Mouse (Mus musculus) cerebellum, postnatal 4 days (tissue): ENCODE data around the gene Tnik.
A peak's percentile ranks its signal among the peaks of the same experiment; 100 is the strongest.

Experiments used
- DNase-seq, 2 experiments: peaks; one replicate each; pipeline ENCODE4 v3.0.0; 2022; ENCODE audit warnings: low spot score in 2 of 2, mixed read lengths in 1 of 2

Gene Tnik

DNA sequence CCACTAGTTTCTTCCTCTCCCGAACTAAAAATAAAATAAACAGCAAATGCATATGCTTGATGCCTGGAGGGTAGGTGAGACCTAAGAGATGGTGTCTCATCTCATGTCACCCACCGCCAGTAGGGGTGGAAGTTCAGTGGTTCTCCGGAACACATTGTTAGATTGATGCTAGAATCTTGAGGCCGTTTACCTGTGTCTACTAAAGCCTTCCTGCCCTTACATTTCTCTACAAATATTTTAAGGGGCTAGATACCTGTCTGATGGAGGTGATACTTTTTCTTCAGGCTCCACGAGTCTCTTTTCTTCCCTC lies 1.8 kb downstream of the Tnik start:
- no peak for DNase-seq

DNA sequence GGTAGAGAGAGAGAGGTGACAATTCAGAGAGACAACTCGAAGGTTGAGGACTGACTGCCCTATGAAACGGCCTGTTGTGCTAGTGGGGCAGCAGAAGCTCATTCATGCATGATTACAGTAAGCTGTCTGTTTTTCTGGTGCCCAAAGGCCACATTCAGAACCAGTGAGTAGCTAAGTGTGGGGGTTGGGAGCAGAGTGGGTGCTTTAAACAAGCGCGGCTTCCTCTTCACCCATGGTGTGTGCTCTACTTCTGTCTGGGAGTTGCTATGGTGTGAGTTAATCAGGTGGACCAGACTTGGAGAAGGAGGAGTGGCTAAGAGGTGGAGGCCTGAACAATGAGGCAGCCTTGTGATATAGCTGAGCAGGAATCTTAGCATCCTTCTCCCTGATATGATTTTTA lies 2.2 kb downstream of the Tnik start:
- peak in 1 of 2 experiments; percentile 27 for DNase-seq

DNA sequence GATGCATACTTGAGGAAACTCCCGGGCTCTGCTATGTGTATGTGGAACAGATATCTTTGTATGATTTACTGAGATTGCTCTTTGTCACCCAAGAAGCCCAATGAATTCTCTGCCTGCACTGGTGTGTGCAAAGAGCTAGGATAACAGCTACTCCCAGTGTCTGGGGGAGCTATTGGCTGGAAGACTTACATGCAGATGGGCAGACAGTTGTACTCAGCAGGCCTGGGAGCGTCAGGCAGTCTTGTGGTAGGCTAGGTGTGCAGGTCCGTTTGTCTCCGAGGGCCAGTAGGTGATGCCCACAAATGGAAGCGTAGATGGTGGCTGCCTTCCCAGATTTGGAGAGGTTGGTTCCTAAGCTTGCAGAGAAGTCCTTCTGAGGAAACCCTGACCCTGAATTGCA lies 2.6 kb downstream of the Tnik start:
- peak in 1 of 2 experiments; percentile 32 for DNase-seq

DNA sequence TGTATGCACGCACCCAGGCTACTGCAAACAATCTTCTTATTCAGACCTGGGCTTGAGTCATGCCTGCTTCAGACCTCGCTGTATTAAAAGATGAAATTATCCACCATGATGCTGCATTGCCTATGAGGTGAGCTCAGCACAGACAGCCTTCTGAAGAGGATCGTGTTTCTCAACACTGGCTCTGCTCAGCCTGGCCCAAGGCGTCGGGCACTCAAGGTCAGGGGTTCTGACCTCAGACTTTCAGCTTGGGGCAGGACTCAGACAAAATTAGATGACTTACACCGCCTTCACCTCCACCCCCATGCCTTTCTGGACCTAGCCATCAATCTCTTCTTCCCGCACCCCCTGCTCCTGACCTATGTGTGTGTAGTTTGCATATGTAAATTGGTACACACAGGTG lies 4.2 kb downstream of the Tnik start:
- no peak for DNase-seq

DNA sequence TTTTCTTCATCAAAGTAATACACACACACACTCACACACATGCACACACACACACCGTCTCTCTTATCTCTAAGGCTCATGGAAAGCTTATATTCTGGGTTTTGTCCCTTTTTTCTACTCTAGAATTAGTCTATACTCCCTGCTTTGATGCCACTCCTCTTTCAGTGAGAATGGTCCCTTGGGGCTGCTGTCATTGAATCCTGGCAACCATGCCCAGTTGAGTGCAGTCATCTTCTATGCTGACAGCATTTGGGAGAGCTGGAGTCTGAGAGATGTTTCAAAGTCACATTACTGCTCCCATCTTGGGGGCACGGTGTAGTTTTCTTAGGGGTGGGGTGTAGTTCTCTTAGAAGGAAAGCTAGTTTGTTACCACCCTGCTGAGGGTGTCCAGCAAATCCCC lies 6.7 kb downstream of the Tnik start:
- no peak for DNase-seq

DNA sequence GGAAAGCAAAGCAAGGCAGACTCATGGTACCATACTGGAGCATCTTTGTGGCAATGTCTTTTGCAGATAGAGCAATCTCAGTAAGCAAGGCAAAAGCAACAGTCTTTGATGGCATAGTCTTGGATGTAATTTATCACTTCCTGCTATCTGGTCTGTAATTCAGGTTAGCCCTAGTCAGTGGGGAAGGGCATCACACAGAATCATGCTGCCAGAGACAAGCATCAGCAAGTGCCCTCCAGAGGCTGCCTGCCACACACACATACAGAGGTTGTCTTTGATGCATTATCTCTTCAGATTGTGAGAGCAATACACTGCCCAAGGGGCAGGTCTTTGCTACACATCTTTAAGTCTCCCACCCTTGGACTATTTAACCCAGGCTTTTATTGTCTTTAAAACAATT lies 8.9 kb downstream of the Tnik start:
- DNase-seq, result no peak

DNA sequence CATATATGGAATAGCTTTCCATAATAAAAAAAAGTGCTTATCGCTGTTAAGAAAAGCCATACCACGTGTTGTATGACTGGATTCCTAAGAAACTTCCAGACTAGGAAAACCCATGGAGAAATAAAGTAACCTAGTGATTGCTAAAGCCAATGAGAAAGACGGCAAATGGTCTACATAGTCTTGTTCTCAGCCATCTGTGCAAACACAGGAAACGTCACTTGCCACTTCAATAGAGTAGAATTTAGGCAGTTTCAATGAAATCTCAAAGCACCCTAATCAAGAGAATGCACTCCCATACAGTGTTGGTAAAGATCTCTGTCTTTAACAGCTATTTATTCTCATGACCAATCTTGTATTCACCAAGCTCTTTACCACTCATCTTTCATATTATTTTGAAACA lies 11.7 kb downstream of the Tnik start:
- no peak for DNase-seq

DNA sequence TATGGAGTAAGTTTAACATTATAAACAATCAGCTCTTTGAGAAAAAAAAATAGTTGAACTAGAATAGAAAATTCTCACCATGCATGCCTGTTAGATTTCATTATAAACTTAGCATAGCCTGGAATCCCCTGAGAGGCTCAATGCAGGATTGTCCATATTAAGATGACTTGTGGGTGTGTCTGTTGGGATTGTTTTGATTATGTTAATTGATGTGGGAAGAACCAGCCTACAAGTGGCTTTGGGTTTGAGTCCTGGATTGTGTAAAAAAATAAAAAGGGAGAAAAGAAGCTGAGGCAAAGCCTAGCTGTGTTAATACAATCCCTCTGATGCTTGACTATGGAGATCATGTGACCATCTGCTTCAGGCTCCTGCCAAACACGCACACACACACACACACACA lies 26.7 kb downstream of the Tnik start:
- DNase-seq, result no peak

DNA sequence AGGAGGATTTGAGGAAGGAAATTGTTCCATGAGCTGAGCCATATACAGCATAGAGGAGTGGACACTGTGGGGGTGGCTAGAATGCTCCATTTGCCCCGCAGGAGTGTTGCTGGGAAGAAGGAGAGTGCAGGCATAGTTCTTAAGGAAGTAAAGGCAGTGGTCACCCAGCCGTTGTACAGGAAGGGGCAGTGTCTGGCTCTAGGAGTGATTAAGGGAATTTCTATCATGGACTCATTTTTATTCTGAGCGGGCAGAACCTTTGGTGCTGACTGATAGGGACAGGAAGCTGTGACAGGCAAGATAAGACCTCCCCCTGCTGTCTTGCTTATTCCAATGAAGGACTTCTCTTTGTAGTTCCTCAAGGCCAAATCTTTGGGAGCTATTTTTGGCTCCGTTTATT lies 38.4 kb downstream of the Tnik start:
- DNase-seq, result no peak

DNA sequence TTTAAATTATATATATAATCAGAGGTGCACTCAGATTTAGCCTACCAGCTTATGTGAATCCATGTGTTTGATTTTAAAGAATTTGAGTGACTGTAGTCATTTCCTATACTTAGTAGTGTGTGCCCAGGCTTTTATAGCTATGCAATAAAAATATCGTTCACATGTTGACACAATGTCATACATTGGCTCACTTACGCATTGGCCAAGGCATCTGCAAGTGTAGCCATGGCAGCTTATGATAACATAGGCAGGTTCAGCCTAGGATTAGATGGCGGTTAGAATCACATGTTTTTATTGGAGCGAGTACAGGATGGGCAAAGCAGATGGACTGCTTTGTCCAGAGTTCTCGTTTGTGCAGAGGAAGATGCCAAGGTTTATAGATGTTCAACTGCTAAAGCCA lies 40.9 kb downstream of the Tnik start:
- DNase-seq, result no peak

DNA sequence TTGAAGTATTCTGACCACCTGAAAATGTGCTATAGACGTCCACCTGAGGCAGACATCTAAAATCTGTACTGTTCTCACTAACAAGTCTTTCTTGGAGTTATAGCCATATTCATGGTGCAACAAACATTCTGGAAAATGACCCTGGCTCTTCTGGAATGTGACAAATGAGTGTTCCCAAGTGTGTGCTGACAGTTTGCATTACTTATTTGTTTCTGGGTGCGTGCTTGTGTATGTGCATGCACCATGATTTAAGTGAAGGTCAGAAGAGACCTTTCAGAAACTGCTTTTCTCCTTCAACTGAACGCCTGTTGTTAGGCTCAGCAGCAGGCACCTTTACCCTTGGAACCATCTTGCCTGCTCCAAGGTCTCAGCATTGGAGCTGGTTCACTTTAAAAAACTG lies 43.8 kb downstream of the Tnik start:
- no peak for DNase-seq

DNA sequence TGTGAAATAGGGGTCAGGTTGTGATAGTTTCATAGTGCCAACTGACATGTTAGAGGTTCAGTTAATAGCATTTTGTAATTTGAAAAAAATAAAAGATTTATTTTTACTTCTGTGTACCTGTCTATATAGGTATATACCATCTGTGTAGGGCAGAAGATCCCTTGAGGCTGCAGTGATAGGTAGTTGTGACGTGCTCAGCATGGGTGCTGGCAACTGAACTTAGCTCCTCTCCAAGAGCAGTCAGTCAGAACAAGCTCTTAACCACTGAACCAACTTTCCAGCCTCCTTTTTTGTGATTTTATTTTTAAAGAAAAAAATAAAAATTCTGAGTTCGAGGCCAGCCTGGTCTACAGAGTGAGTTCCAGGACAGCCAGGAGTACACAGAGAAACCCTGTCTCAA lies 51.4 kb downstream of the Tnik start:
- DNase-seq, result no peak

DNA sequence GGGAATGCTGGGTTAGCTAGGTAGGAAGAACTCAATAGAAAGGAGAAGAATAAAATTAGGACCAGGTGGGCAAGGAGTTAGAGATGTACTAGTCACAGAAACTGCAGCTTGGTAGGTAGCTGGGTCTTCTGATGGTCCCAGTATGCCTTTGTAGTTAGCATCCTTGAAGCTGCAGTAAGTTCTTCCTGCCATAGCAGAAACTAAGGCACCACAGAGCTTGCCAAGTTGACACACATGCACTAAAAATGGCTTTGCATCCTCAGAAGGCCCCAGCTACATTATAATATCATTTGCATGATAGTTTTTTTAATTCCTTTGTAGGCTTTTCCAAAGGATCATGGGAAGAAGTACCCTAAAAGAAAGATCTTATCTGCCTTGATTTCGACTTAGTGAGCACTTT lies 54.3 kb downstream of the Tnik start:
- no peak for DNase-seq

DNA sequence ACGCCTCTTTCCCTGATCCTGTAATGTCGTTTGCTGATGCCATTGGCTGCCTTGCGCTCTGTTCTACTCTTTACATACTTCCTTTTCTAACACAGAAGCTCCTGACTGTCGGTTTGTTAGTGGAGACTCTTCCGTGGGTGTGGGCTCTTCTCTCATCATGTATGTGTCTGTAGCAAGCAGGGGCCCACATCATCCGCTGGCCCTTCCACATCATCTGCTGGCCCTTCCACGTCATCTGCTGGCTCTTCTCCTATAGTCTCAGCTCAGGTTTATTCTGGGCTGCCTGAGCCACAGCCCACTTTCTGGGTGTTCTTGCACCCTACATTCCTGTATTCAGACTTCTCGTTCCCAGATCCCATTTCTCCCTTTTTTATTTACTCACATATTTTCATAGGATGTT lies 58.6 kb downstream of the Tnik start:
- DNase-seq, result no peak

DNA sequence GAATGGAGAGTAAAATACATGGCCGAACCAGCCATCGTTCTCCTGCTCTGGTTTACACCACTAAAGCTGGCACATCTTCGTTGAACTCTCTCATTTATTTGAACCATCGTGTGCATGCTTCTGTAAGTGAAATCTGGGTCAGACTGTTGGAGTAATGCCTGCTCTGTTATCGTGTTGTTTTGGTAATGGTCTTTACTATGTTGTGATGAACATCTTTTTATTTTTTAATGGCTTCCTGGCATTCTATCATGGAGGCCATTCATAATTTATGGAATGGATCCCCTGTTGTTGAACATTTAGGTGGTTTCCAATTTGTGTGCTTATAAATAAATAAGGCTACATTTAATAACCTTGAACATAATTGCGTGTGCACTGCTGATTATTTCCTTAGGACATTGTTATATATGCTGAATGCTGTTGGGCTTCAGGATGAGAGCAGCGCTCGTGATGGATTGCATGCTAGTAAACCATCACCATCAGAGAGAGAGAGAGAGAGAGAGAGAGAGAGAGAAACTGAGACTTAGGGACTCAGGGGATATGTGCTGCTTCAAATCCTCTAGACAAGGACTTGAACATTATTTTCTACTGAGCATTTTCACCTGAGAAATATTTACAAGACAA lies 62.7 kb downstream of the Tnik start:
- no peak for DNase-seq

DNA sequence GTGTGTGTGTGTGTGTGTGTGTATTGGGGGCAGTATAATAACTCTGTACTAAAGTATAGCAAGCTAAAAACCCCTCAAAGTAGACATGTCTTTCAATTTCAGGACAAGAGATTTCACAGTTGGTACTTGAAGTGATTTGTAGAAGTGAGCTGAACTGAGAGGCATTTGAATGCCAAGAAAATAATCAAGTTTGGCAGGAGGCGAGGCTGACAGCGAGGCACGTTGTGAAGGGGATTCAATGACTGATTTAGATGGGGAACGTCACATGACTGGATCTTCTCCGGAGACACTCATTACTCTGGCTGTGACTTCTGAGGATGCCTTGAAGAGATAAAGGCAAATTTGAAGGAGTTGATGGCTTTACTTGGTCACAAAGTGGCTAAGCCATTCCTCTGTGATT lies 69.3 kb downstream of the Tnik start:
- DNase-seq, result no peak

DNA sequence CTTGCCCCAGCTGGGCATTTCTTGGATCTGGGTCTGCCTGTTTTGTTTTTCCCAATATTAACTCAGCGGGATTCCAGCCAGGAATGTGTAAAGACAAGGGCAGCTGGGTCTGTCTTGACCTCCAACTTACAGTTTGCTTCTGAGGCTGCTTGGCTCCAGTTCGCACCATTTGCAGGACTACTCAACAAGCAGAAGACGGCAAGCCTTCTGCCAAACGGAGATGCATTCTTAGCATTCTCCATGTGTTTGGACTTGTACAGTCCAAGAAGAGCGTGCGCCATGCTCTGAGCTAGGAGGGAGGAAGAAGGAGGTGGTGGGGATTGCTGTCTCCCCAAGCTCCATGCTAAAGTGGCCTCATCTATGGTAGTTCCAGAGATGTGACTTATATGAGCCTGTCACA lies 70.9 kb downstream of the Tnik start:
- DNase-seq, result peak in 1 of 2 experiments; percentile 23

DNA sequence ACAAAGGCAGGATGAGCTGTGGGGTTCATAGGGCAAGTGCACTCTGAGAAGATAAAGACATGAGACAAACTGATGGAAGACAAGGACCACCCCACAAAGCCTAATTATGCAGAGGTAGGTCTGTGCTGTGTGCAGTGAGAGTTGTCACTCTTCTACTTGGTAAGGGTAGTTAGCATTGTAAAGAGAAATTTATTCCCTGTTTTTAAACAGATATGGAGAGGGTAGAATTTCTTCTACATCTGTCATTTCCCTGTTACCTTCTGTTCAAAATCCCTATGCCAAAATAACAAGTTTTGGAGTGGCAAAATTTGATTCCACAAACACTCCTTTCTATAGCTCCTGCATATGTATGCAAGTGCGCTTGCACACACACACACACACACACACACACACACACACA lies 71.5 kb downstream of the Tnik start:
- DNase-seq, result no peak

DNA sequence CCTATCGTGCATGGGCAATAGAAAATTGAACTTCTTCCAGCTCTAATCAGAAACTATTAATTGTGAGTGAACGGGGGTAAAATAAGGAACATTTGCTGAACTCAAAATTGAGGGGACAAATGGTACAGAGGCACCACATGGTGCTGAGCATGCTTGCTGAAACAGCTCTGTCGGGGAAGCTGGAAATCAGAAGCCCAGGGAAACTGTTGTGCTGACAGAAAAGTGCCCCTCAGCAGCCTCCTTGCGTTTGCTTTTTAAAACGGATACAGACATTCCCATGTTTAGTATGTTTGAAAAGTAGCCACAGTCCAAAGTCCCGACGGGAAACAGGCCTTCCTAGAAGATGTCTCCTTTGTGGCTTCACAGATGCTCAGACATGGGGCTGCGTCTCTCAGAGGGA lies 77.1 kb downstream of the Tnik start:
- DNase-seq, result no peak

DNA sequence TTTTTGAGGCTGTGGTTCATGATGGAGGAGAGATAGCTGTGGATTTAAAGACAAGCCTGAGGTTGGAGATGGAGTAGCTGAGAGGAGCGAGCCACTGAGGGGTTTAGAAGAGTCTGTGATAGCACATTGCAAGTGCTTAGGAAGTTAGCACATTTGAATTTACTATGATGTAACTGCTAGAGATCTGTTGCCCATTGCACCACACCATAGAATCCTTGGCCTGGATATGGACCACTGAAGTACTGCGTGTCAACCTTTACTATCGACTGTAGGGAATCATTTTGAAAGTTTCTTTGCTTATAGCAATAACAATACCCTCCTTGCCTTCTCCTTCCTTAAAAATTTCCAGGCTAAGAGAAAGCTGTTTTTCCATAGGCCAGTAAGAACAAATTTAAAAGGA lies 80.2 kb downstream of the Tnik start:
- no peak for DNase-seq

DNA sequence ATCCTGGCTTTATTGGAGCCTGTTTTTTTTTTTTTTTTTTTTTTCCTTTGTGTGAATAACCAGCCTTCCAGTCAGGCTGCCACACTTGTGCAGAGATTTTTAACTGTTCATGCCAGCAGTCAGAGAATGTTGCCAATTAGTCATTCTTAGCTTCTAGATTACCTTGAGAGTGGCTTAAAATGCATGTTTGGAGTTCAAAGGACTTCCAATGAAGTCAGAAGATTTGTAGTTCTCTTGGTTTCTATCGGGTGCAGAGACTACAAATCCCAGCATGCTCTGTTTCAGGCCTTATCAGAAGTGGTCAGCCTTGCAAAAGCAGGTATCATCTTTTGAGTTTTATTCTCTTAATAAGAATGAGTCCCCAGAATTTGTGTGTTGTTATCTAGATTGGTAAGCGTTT lies 80.6 kb downstream of the Tnik start:
- no peak for DNase-seq

DNA sequence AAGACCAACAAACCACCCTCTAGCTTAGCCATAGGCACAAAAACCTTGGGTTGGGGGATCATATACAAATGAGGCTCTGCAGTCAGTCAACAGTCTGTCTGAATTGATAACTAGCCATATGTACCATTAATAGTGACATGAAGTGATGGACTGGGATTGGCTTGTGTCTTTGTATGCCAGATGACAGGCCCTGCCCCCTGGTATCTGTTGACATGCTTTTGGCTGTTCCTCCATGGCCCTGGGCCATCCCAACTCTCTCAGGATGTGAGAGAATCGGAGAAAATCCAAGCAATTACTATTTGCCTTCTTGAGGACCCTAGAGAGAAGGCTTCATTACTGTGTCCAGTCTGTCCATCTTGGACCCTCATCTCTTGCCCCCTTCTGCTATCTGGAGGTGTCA lies 82.4 kb downstream of the Tnik start:
- DNase-seq, result peak in 1 of 2 experiments; percentile 67

DNA sequence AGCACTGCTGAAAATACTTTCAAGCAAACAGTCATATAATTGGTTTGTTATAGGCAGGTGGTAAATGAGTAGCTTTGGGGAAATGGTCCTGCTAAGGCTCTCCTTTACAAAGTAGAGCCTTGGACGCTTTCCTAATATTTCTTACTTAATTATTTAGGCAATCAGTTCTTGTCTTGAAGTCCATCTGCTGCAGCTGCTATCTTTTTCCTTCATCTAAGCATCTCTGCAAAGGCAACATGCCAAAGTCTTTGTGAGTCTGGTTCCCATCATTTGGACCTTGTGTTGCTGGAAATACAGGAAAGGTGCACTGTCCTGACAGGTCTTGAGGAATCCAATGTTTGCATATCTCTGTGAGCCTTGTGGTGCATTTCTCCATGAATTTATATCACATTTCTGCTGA lies 82.9 kb downstream of the Tnik start:
- DNase-seq, result no peak

DNA sequence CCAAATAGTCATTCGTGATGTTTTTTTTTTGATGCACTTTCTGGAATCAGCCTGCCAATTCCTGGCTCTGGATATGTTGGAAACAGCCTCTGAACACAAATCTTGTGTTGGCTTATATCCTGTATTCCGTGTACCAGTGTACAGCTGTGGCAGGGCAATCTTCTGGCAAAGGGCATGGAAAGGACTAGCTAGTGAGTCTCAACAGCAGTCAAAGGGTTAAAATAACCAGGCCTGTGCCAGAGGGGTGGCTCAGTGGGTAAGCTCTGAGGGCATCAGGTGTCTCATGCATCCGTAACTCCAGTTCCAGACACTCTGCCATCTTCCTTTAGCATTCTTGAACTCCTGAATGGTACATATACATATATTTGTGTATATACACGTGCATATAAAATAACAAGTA lies 83.5 kb downstream of the Tnik start:
- no peak for DNase-seq

DNA sequence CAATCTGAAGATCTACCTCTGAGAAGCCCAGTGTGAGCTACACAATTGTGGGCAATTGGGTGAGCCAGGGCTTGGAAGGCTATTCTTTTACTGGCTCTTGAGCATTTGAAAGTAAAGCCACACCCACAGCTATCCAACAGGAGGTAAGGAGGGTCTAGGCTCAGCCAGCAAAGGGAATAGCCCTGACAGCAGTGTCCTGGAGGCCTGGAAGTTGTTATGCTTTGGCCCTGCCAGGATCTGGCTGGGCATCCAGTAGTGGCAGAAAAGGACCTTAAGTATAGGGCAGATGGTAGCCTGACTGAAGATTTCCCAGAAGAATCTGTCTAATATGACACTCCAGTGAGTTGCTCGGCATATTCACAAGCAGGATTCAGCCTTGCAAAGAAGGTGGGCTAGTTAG lies 85.7 kb downstream of the Tnik start:
- DNase-seq, result peak in 1 of 2 experiments; percentile 18
